Mouse (Mus musculus): Measurements from ENCODE around the gene Smco4.

- TF ChIP-seq TAL1 (IDR thresholded peaks at IDR 0.05; ENCODE audit: low read length): no peak
- TF ChIP-seq GATA1 (IDR thresholded peaks at IDR 0.05; ENCODE audit: low read length): no peak
These were observed 17.5 kb downstream of the Smco4 start for GRCm38 (mm10) chr9:15510557-15511310.
